Mouse (Mus musculus) layer of hippocampus, postnatal 14 days (tissue): ENCODE data around the gene Kcng1. TPM values are rescaled to one million over a fixed set of nuclear protein-coding genes. Genes with fewer than 3 reads are reported as not detected.

Source experiments
- DNase-seq, 2 experiments: peaks; one replicate each; pipeline ENCODE4 v3.0.0; 2021 to 2022; ENCODE audit warnings: low spot score in 2 of 2, mixed read lengths in 1 of 2
- total RNA-seq, 2 experiments: library from RNA; stranded (reverse); gene quantifications; 2 replicates each; pipeline ENCODE4 v1.2.3; 2021

Gene Kcng1
- total RNA-seq, 2 experiments from 2014 or later, result 33.0 to 41.3 TPM

DNA sequence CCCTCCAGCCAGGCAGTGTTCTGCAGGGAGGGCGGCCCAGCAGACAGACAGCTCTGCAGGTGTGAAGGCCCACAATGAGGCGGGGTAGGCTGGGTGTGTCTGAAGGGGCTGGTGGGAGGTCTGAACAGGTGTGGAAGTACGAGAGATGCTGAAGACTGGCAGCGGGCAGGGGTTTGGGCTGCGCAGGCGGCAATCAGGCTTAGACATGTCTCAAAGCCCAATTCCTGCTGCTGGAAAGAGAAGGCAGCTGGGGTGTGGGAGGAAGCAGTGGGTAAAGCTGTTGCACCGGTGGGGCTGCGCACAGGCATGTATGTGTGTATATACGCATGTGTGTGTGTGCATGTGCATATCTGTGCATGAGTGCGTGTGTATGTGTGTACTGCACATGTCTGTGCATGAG is 20.6 kb downstream of the Kcng1 start:
- DNase-seq, result peak; percentile 46 to 49

DNA sequence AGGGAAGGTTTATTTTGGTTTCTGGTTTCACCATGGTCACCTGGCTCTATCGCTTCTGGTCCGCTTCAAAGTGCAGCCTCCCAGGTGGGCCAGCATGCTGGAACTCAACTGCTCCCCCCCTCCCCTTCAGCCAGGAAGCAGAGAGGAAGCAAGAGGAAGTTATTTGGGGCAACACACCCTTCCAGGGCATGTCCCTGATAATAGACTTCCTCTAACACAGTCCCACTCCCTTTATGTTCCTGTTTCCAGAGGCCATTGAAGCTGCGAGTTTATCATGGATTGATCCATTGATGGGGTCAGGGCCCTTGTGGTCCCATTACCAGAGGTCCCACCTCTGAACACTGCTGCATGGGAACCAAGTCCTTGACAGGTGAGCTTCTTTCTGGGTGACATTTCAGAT is 21.4 kb downstream of the Kcng1 start:
- no peak for DNase-seq

DNA sequence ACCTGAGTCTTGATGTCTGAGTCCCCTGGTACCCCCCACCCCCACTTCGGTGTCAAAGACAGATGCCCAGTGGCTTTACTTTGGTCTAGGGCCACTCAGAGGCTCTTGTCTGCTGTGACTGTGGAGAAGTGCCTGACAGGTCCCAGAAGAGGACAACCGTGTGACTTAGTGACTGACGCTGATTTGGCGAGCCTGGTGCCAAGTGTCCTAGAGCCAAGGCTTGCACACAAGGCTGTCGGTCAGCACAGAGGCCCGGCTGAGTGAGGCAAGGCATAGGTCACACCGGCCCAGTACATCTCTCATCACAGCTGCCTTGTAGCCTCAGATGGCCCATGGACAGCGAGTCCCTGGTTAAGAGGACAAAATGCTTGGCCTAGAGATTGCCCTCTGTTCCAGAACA is 22.5 kb downstream of the Kcng1 start:
- no peak for DNase-seq

DNA sequence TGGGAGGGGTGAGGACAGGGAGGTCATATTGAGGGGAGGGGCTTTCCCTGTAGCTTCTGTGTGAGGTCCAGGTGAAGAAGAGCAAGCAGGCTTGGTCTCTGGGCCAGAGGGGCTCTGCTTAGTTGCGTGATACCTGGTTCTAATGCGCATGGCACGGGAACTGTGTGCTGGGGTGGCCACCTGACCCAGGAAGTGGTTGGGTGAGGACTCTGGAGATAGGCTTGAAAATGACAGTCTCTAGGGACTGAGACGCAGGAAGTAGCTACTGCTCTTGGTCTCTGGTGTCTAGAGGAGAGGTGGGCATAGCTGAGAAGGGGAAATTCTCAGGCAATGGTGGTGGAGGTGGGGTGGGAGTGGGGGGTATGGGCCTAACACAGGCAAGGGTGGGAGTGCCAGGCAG is 24.3 kb downstream of the Kcng1 start:
- DNase-seq, result no peak

DNA sequence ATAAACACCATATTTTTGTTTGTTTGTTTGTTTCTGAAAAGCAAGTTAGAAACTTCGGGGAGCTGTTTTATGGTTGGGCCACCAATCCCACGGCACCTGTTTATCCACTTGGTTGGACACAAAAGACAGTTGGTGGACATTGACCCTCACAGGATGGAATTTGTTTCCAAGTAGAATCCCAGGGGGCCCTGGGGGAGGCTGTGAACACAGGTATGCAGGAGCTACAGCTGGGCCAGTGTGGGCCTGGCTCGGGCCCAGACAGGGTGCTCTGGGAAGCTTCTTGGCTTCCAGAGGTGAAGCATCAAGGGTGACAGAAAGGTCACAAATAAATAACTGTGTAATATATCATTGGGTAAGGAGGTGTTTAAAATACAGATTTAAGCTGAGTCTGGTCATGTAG is 25.0 kb downstream of the Kcng1 start:
- DNase-seq, result no peak

DNA sequence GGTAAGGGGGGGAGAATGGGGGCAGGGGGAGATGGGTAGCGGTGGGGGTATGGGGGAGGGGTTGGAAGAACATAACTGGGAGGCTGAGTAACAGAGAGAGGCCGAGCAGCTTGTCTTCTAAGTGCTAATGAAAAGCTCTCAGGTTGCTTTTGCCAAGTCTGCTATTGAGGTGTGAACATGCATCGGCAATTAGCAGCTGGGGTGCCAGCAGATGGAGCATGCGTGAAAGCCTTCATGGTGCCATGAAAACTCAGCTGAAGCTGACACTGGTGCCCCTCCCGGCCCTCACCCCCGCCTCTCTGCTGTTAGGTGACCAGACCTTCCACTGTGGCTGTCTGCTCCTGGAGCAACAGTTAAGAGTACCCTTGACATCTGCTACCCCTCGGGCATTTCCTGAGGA is 27.7 kb downstream of the Kcng1 start:
- DNase-seq, result no peak

DNA sequence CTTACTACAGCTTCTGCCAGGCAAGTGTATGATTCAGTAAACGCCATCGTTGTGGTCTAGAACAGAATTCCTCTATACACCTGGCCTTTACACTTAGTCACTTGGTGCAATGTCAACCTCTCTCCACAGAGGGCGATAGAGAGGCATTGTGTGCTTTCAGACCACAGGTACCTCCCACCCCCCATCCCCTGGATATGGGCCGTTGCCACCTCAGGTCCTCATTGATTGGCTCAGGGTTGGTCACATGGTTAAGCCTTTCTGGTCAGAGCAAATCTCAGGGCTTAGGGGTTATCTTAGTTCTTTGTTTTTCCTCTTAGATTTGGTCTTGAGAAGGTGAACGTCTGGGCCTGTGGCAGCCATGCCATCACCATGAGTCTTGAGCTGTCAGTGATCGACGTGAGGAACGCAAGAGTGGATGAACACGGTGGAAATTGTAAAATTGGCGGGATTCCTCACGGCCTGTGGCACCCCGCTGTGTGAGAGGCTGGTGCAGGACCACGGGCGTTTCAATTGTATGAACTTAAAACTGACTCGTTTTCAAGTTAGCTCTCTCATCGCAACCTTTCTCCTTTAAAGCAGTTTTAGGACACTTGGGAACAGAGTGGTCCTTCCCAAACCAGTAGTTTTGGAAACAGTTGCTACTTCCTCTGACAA is 28.8 kb downstream of the Kcng1 start:
- no peak for DNase-seq

DNA sequence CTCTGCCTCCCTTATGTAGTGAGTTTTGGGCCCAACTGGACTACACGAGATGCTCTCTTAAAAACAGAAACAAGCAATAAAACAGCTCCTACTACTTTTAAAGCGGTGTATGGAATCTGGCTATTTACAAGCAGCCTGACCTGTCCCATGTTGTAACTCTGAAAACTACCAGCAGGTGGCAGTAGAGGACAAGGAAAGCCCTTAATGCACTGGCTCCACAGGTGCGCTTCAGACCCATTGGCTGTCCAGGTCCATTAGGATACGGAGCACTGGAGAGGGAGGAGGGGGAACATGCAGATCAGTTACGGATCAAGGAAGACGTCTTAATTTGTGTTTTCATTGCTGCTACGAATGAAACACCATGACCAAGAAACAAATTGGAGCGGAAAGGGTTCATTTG is 31.3 kb downstream of the Kcng1 start:
- peak; percentile 86 to 90 for DNase-seq

DNA sequence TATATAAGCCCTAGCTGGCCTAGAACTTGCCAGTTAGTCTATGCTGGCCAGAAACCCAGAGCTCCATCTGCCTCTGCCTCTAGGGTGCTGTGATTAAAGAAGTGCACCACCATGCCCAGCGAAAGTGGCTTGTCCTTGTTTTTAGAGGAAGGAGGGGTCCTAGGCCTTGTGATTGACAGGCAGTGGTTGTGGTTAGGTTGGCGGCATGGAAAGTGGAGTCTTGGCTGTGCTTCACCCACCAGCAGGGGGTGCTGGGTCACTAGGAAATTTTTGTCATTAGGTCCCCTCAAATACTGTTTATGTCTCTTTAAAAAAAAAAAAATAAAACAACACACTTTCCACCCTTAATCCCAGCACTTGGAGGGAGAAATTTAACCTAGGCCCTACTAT is 32.7 kb downstream of the Kcng1 start:
- DNase-seq, result peak; percentile 29 to 40

DNA sequence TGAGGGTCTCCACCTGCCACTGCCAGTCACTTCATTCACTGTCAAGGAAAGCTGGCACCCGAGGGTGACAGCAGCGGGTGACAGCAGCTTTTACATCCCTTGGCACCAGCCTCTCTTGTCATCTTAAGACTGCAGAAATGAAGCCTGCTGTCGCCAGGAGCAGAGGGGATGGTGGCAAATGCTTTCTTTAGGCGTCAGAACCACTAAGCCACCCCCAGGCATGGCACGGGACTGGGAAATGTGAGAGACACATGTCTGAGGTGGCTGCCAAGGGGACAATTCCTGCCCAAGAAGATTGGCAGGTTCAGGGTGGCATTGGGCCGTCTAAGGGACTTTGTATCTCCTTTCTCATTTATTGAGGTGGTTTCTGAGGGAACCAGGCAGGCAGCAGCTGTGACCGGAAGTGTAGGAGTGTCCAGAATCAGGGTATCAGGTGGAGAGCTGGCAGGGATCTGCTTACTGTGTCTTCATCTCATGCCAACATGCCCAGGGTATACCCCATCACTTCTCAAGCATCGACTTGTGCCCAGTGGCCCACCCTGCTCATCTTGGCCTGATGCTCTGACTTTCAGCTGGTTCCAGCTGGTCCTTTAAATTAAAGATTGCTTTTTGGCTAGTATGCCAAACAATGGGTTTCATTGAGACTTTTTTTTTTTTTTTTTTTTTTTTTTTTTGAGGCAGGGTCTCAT is 33.2 kb downstream of the Kcng1 start:
- peak; percentile 17 to 40 for DNase-seq

DNA sequence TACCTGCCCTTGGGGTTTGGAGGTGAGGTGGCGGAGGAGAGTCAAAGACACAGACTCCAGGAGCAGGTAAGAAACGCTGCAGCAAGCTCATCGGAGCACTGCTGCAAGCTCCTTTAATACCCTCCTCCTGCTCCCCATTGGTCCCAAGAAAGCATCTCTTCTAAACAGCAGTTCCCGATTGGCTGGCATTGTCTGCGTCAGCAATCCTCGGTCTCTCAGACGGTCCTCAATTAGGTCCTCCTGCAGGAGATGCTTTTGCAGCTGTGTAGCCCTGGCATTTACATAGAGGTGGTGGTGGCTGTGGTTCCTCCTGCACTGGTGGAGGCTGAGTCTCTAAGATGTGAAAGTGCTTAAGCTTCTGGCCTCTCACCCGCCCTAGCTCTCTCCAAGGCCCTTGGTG is 36.0 kb downstream of the Kcng1 start:
- DNase-seq, result no peak

DNA sequence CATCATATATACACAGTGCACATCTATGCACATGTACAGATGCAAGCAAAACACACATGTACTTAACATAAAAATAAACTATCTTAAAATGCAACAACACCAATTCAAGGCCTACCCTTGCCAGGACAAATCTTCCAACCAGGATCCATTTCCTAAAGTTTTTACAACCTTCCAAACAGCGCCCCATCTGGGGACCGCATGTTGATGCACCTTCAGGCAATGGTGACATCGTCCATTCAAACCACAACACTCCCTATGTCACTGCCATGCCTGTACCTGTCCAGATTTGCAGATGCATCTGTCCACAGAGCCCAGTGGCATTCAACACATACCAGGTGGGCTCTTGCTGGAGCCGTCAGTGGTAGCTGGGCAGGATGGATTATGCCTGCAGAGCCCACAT is 38.3 kb downstream of the Kcng1 start:
- DNase-seq, result no peak

DNA sequence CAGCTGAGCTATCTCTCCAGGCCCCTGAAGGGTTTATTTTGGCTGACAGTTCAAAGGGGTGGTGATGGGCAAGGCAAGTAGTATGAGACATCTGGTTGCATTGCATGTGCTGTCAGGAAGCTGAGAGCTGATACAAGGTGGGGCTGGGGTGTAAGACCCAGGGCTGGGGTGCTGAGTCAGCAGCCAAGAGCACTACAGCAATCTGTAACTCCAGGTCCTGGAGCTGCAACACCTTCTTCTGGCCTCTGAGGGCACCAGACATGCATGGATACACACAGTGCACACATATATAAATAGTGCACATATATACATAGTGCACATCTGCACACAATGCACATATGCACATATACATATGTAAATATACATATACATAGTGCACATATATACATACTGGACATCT is 38.7 kb downstream of the Kcng1 start:
- no peak for DNase-seq

DNA sequence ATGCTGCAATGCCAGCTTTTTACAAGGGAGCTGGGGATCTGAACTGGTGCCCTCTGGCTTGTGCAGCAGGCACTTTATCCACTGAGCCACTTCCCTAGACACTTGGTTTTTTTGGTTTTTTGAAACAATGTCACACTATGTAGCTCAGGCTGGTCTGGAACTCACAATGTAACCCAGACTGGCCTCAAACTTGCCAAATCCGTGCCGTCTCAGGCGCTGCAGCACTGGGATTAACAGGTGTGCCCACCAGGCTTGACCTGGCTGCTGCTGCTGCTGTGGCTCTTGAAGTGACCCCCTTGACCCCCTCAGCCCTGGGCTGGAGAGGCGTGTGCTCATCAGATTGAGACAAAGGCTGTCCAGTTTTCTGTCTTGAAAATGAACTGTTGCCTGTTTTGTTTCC is 43.2 kb downstream of the Kcng1 start:
- no peak for DNase-seq

DNA sequence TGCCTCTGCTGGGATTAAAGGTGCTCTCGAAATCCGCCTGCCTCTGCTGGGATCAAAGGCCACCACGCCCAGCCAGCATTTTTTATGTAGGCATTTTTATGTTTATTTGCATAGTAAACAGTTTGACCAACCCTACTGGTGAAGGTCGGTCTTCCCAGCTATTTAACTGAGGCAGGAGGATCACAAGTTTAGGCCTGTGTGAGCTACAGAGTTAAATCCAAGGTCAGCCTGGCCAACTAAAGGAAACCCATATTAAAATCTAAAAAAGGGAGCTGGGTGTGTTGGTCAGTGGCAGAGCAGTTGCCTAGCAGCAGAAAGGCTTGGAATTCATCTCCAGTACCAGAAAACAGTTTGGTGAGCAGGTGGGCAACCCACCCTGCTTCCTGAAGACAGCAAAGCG is 48.2 kb downstream of the Kcng1 start:
- DNase-seq, result no peak

DNA sequence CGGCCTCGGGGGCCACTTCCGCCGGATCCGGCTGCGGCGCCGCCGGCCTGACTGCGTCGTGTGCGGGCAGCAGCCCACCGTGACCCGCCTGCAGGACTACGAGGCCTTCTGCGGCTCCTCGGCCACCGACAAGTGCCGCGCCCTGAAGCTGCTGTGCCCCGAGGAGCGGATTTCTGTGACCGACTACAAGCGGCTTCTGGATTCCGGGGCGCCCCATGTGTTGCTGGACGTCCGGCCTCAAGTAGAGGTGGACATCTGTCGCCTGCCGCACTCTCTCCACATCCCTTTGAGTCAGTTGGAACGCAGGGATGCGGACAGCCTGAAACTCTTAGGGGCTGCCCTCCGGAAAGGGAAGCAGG is 50.1 kb downstream of the Kcng1 start:
- no peak for DNase-seq

DNA sequence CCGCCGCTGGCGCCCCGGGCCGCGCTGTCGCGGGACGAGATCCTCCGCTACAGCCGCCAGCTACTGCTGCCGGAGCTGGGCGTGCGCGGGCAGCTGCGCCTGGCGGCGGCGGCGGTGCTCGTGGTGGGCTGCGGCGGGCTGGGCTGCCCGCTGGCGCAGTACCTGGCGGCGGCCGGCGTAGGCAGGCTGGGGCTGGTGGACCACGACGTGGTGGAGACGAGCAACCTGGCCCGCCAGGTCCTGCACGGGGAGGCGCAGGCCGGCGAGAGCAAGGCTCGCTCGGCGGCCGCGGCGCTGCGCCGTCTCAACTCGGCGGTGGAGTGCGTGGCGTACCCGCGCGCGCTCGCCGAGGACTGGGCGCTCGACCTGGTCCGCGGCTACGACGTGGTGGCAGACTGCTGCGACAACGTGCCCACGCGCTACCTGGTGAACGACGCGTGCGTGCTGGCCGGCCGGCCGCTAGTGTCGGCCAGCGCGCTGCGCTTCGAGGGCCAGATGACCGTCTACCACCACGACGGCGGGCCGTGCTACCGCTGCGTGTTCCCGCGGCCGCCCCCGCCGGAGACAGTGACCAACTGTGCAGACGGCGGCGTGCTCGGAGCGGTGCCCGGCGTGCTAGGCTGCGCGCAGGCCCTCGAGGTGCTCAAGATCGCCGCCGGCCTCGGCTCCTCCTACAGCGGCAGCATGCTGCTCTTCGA is 50.6 kb downstream of the Kcng1 start:
- DNase-seq, result no peak

DNA sequence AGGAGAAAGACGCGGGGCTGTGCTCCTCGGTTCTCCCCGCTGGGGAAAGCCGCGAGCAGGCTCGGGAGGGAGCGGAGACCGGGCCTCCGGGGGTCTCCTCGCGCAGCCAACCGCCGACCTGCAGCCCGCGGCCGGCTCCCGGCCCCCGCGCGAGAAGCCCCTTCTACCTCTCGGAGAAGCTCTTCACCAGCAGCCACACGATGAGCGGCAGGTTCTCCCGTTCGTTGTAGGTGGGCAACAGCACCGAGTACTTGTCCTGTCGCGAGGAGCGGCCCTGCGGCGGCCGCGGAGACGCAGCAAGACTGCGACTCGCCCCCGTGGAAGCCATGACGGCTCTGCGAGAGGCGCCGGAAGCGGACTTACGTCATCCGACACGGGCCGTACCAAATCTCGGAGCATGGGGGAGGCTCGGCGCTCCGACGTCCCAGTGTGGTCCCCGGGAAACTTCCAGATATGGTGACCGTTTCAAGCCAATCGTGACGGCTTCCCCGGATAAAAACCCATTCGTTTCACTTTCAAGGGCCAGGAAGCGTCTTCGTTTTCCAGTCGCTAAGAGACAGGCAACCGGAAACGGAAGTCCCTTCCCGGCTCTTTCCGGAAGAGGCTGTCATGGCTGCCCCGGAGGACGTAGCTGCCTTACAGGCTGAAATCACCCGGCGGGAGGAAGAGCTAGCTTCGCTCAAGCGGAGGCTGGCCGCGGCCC is 51.4 kb downstream of the Kcng1 start, which contains the start of the genes Gm20716, Dpm1 and Mocs3:
TSS of gene Gm20716 (minus strand) at position 339 of the 703 bp plus-strand sequence.
TSS of gene Dpm1 (minus strand) at position 566 of the 703 bp plus-strand sequence.
TSS of gene Mocs3 (plus strand) at position 597 of the 703 bp plus-strand sequence.
- DNase-seq, result peak; percentile 91 to 95

DNA sequence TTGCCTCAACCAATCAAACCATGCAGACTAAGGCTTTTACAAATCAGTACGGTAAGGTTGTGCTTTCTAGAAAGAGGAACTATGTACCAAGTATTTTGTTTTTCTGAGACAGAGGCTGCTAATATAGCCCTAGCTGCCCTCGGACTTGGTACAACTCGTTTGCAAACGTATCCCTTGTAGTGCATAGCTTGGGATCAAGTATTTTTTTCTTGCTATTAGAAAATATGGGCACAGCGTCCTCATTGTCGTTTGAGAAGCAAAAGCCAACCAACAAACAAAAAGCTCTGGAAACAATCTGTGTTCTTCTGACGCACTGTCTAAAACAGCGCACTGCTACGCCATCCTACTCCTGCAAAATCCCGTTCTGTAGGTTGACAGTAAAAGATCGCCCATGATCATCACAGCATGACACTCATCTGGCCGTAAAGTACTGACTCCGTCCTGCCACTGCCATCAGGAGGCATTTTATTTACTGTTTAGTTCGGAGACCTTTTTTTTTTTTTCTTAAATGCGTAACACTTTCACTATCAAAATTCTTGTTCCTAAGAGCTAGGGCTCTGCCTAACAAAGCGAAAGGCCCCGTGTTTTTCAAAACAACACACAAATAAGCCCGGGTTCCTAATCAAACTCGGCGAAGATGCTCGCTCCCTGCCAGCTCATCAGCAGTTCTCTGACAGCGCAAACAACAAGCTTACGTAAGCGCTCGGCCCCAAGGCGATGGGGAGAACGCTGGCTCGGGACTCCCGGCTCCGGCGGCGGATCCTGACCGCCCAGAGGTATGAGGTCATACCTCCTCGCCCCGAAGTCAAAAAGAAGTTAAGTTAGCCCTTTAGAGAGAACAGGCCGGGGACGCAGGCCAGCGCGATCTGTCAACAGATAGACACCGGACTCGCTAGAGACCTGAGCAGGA is 52.2 kb downstream of the Kcng1 start:
- peak in 1 of 2 experiments; percentile 45 for DNase-seq

DNA sequence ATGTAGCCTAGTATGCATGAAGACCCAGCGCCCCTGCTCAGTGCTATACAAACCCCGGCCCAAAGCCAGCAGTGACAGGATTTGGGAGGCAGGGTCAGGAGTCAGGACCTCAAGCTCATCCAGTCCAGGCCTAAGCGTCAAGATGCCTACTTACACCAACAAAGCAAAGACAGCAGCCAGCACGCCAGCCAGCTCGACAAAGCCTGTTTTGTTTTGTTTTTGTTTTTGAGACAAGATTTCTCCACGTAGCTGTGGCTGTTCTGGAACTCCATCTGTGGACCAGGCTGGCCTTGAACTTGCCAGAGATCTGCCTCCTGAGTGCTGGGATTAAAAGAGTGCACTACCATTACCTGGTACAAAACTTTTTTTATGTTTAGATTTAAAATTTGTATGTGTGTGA is 58.2 kb downstream of the Kcng1 start:
- DNase-seq, result no peak
